Mouse (Mus musculus): ENCODE measurements around the gene Ntn1. TPM values are rescaled to one million over a fixed set of nuclear protein-coding genes. Genes with fewer than 3 reads are reported as not detected.

Gene Ntn1
- polyA plus RNA-seq, 1 experiment: 15.6 TPM

- H3K27me3 ChIP-seq (ENCODE audit: control insufficient read depth, insufficient read depth, insufficient read length): no peaks in the 10 kb centered on the region
- no peak overlapping the region for H3ac ChIP-seq (ENCODE audit: control insufficient read depth, insufficient read length)
- TF ChIP-seq E2F4 (IDR thresholded peaks at IDR 0.05; ENCODE audit: insufficient read depth): no peak
- TF ChIP-seq CEBPB (IDR thresholded peaks at IDR 0.05; ENCODE audit: insufficient read depth, poor library complexity, severe bottlenecking): no peak
- TF ChIP-seq MYOG (IDR thresholded peaks at IDR 0.05; ENCODE audit: control insufficient read depth in 1 of 3, insufficient read depth in 1 of 3, insufficient read length in 2 of 3, low read depth in 2 of 3): no peak
- TF ChIP-seq TCF12 (IDR thresholded peaks at IDR 0.05; ENCODE audit: insufficient read depth, poor library complexity, severe bottlenecking): no peak
- no peak for TF ChIP-seq POLR2AphosphoS2 (IDR thresholded peaks at IDR 0.05; ENCODE audit: insufficient read length, low read depth)
- TF ChIP-seq USF1 (IDR thresholded peaks at IDR 0.05; ENCODE audit: low read depth): no peak
- no peak for TF ChIP-seq POLR2A (IDR thresholded peaks at IDR 0.05; ENCODE audit: insufficient read length, low read depth)
- no peak for TF ChIP-seq REST (IDR thresholded peaks at IDR 0.05; ENCODE audit: insufficient read depth, insufficient read length)
- TF ChIP-seq TCF3 (IDR thresholded peaks at IDR 0.05; ENCODE audit: insufficient read length, low read depth): no peak
- H3K79me2 ChIP-seq (ENCODE audit: control insufficient read depth, insufficient read depth): no peaks in the 10 kb centered on the region
- no peak overlapping the region for H3K4me3 ChIP-seq
- no peak overlapping the region for H3K4me2 ChIP-seq (ENCODE audit: low read depth)
- no peaks in the 10 kb centered on the region for H3K36me3 ChIP-seq (ENCODE audit: control insufficient read depth, insufficient read depth)
Measured at GRCm38 (mm10) chr11:68373105-68373504, 27.5 kb downstream of the Ntn1 start.

- Histone ChIP-seq H3K36me3 (ENCODE audit: control insufficient read depth, insufficient read depth) (no peaks in the 10 kb centered on the region), H3K4me3 (no peak overlapping the region), H3K27me3 (ENCODE audit: control insufficient read depth, insufficient read depth, insufficient read length) (no peaks in the 10 kb centered on the region), H3ac (ENCODE audit: control insufficient read depth, insufficient read length) (no peak overlapping the region), H3K79me2 (ENCODE audit: control insufficient read depth, insufficient read depth) (no peaks in the 10 kb centered on the region), H3K4me2 (ENCODE audit: low read depth) (no peak overlapping the region)
- TF ChIP-seq REST (IDR thresholded peaks at IDR 0.05; ENCODE audit: insufficient read depth, insufficient read length): no peak
- no peak for TF ChIP-seq TCF3 (IDR thresholded peaks at IDR 0.05; ENCODE audit: insufficient read length, low read depth)
- no peak for TF ChIP-seq MAX (IDR thresholded peaks at IDR 0.05; ENCODE audit: low read depth)
- TF ChIP-seq MYOD1 (IDR thresholded peaks at IDR 0.05; ENCODE audit: control insufficient read depth in 1 of 3, insufficient read length in 2 of 3, low read depth in 2 of 3): no peak
- TF ChIP-seq MYOG (IDR thresholded peaks at IDR 0.05; ENCODE audit: control insufficient read depth in 1 of 3, insufficient read depth in 1 of 3, insufficient read length in 2 of 3, low read depth in 2 of 3): no peak
- TF ChIP-seq TCF12 (IDR thresholded peaks at IDR 0.05; ENCODE audit: insufficient read depth, poor library complexity, severe bottlenecking): no peak
- TF ChIP-seq CEBPB (IDR thresholded peaks at IDR 0.05; ENCODE audit: insufficient read depth, poor library complexity, severe bottlenecking): no peak
- no peak for TF ChIP-seq POLR2AphosphoS2 (IDR thresholded peaks at IDR 0.05; ENCODE audit: insufficient read length, low read depth)
- no peak for TF ChIP-seq USF1 (IDR thresholded peaks at IDR 0.05; ENCODE audit: low read depth)
- TF ChIP-seq POLR2A (IDR thresholded peaks at IDR 0.05; ENCODE audit: insufficient read length, low read depth): no peak
- no peak for TF ChIP-seq SRF (IDR thresholded peaks at IDR 0.05; ENCODE audit: control insufficient read depth, insufficient read length, low read depth)
- TF ChIP-seq E2F4 (IDR thresholded peaks at IDR 0.05; ENCODE audit: insufficient read depth): no peak
Measured at GRCm38 (mm10) chr11:68371609-68372008, 29.0 kb downstream of the Ntn1 start.

- Histone ChIP-seq H3K36me3 (ENCODE audit: control insufficient read depth, insufficient read depth) (no peaks in the 10 kb centered on the region), H3ac (ENCODE audit: control insufficient read depth, insufficient read length) (no peak overlapping the region), H3K79me2 (ENCODE audit: control insufficient read depth, insufficient read depth) (no peaks in the 10 kb centered on the region), H3K4me3 (no peak overlapping the region), H3K27me3 (ENCODE audit: control insufficient read depth, insufficient read depth, insufficient read length) (no peaks in the 10 kb centered on the region), H3K4me2 (ENCODE audit: low read depth) (no peak overlapping the region)
- TF ChIP-seq MAX (IDR thresholded peaks at IDR 0.05; ENCODE audit: low read depth) (no peak), REST (IDR thresholded peaks at IDR 0.05; ENCODE audit: insufficient read depth, insufficient read length) (no peak), POLR2AphosphoS2 (IDR thresholded peaks at IDR 0.05; ENCODE audit: insufficient read length, low read depth) (no peak), CEBPB (IDR thresholded peaks at IDR 0.05; ENCODE audit: insufficient read depth, poor library complexity, severe bottlenecking) (no peak), TCF12 (IDR thresholded peaks at IDR 0.05; ENCODE audit: insufficient read depth, poor library complexity, severe bottlenecking) (no peak), SRF (IDR thresholded peaks at IDR 0.05; ENCODE audit: control insufficient read depth, insufficient read length, low read depth) (no peak), E2F4 (IDR thresholded peaks at IDR 0.05; ENCODE audit: insufficient read depth) (no peak), MYOD1 (IDR thresholded peaks at IDR 0.05; ENCODE audit: control insufficient read depth in 1 of 3, insufficient read length in 2 of 3, low read depth in 2 of 3) (no peak), MYOG (IDR thresholded peaks at IDR 0.05; ENCODE audit: control insufficient read depth in 1 of 3, insufficient read depth in 1 of 3, insufficient read length in 2 of 3, low read depth in 2 of 3) (no peak), TCF3 (IDR thresholded peaks at IDR 0.05; ENCODE audit: insufficient read length, low read depth) (no peak), USF1 (IDR thresholded peaks at IDR 0.05; ENCODE audit: low read depth) (no peak), POLR2A (IDR thresholded peaks at IDR 0.05; ENCODE audit: insufficient read length, low read depth) (no peak)
Measured at GRCm38 (mm10) chr11:68356901-68357300, 43.7 kb downstream of the Ntn1 start.

DNA sequence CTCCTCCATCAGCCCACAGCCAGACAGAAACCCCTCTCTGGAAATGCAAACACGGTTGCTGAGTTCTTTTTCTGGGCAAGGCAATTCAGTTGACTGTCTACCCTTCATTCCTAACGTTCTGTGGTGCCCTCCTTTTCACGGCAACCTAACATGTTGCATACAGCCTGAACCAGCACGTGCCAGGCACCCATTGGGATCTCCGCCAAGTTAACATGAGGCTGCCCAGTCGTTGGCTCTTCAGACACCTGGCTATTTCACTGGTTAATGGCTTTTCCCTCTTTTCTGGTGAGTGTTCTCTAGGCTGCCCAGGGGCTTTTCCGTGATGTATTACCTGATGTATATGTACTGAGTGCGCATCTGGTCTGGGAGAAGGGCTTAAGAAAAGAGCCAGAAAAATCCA lies 45.1 kb downstream of the Ntn1 start:
- no peak overlapping the region for H3K4me2 ChIP-seq (ENCODE audit: low read depth)
- no peak overlapping the region for H3K4me3 ChIP-seq
- no peaks in the 10 kb centered on the region for H3K27me3 ChIP-seq (ENCODE audit: control insufficient read depth, insufficient read depth, insufficient read length)
- H3K36me3 ChIP-seq (ENCODE audit: control insufficient read depth, insufficient read depth): no peaks in the 10 kb centered on the region
- TF ChIP-seq SRF (IDR thresholded peaks at IDR 0.05; ENCODE audit: control insufficient read depth, insufficient read length, low read depth): no peak
- TF ChIP-seq CEBPB (IDR thresholded peaks at IDR 0.05; ENCODE audit: insufficient read depth, poor library complexity, severe bottlenecking): no peak
- TF ChIP-seq POLR2A (IDR thresholded peaks at IDR 0.05; ENCODE audit: insufficient read length, low read depth): no peak
- TF ChIP-seq REST (IDR thresholded peaks at IDR 0.05; ENCODE audit: insufficient read depth, insufficient read length): no peak
- TF ChIP-seq MAX (IDR thresholded peaks at IDR 0.05; ENCODE audit: low read depth): no peak
- TF ChIP-seq POLR2AphosphoS2 (IDR thresholded peaks at IDR 0.05; ENCODE audit: insufficient read length, low read depth): no peak
- no peak for TF ChIP-seq E2F4 (IDR thresholded peaks at IDR 0.05; ENCODE audit: insufficient read depth)
- no peak for TF ChIP-seq MYOG (IDR thresholded peaks at IDR 0.05; ENCODE audit: control insufficient read depth in 1 of 3, insufficient read depth in 1 of 3, insufficient read length in 2 of 3, low read depth in 2 of 3)
- TF ChIP-seq USF1 (IDR thresholded peaks at IDR 0.05; ENCODE audit: low read depth): no peak
- no peak for TF ChIP-seq MYOD1 (IDR thresholded peaks at IDR 0.05; ENCODE audit: control insufficient read depth in 1 of 3, insufficient read length in 2 of 3, low read depth in 2 of 3)
- no peak for TF ChIP-seq TCF3 (IDR thresholded peaks at IDR 0.05; ENCODE audit: insufficient read length, low read depth)
- no peak for TF ChIP-seq TCF12 (IDR thresholded peaks at IDR 0.05; ENCODE audit: insufficient read depth, poor library complexity, severe bottlenecking)
- no peaks in the 10 kb centered on the region for H3K79me2 ChIP-seq (ENCODE audit: control insufficient read depth, insufficient read depth)
- no peak overlapping the region for H3ac ChIP-seq (ENCODE audit: control insufficient read depth, insufficient read length)

All from myocyte (in vitro differentiated cells).